Mouse (Mus musculus) limb, embryonic 13.5 days (tissue): ENCODE data around the gene Cradd. TPM values are rescaled to one million over a fixed set of nuclear protein-coding genes. Genes with fewer than 3 reads are reported as not detected.

ENCODE experiments used
- ATAC-seq: fragments of 200-750 bp; cut with Nextera tagmentation; 2 replicates; pipeline ENCODE4 v1.8.0; 2017; ENCODE audit warnings: low read depth, moderate number of reproducible peaks, moderate TSS enrichment; ENCODE audit not compliant: low FRiP score
- H3K27ac ChIP-seq: fragments of 300-500 bp; sonication (generic); 2 replicates; pipeline ENCODE4 v1.5.1; 2015; ENCODE audit warnings: inconsistent platforms, mild to moderate bottlenecking, moderate library complexity
- H3K27me3 ChIP-seq: fragments of 300-500 bp; sonication (generic); 2 replicates; pipeline ENCODE4 v1.6.1; 2015; ENCODE audit warnings: mild to moderate bottlenecking, inconsistent platforms
- H3K36me3 ChIP-seq: fragments of 300-500 bp; sonication (generic); 2 replicates; pipeline ENCODE4 v1.6.1; 2015; ENCODE audit warnings: inconsistent platforms, mild to moderate bottlenecking, moderate library complexity
- H3K4me1 ChIP-seq: fragments of 300-500 bp; sonication (generic); 2 replicates; pipeline ENCODE4 v1.6.1; 2015; ENCODE audit warnings: inconsistent platforms
- H3K4me2 ChIP-seq: fragments of 300-500 bp; sonication (generic); replicated peaks from 2 replicates; pipeline ENCODE4 v1.6.1; 2015; ENCODE audit warnings: inconsistent platforms, mild to moderate bottlenecking, moderate library complexity
- H3K4me3 ChIP-seq: fragments of 300-500 bp; sonication (generic); 2 replicates; pipeline ENCODE4 v1.5.1; 2015; ENCODE audit warnings: moderate library complexity, mild to moderate bottlenecking, inconsistent platforms
- H3K9ac ChIP-seq: fragments of 300-500 bp; sonication (generic); 2 replicates; pipeline ENCODE4 v1.6.1; 2015; ENCODE audit warnings: mild to moderate bottlenecking, inconsistent platforms
- H3K9me3 ChIP-seq: fragments of 300-500 bp; sonication (generic); 2 replicates; pipeline ENCODE4 v1.6.1; 2016; ENCODE audit warnings: inconsistent platforms
- WGBS: fragments of 180-500 bp; shearing (Covaris S2); methylation state at CpG from one replicate; pipeline ENCODE4 v1.1.7; 2015; 5-methylcytosine and 5-hydroxymethylcytosine counted together
- polyA plus RNA-seq: library from polyadenylated mRNA; unstranded; fragments of >200 nt; fragmentation: Nextera tagmentation; extraction: Ambion mirVana; gene quantifications from 2 replicates; pipeline ENCODE4 v1.2.1, GENCODE M21; 2015

The Cradd gene
- polyA plus RNA-seq, 1 experiment from 2014 or later, result 11.4 TPM

DNA sequence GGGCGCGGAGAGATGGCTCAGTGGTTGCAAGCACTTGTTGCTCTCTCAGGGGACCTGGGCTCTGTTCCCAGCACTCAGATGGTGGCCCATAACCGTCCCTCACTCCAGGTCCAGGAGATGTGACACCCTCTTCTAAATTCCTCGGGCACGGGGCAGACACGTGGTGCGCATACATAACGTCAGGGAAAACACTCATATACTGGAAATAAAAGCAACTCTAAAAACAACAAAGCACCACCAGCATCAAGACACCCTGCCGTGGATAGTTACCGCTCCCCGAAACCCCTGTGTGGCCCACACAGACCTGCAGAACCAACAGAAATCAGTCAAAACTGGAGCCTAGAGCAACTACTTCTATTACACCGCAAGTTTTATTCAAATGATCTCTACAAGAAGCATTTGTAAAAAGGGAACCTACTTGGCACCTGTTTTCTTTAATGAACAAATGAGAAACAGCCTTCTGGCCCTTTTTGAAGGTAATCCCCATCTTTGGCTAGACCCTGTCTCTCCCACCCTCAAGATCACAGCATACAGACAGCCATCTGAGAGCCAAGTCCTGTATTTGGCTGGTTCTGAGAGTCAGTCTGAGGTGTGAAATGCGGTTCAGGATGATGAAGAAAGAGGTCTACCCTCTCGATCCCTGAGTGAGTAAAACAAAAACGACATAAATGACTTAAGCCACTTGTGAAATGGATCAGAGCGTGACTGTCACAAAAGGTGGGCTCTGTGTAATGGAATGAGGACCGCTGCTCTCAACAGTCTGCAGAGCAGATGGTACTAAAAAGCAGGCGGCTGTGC is 24.7 kb downstream of the Cradd start:
- no peak overlapping the region for H3K9ac ChIP-seq
- ATAC-seq, result no peak
- H3K4me1 ChIP-seq, result peaks cover 27% of the 10 kb centered on the region
- no peak overlapping the region for H3K4me2 ChIP-seq
- H3K9me3 ChIP-seq, result no peaks in the 10 kb centered on the region
- H3K36me3 ChIP-seq, result no peaks in the 10 kb centered on the region
- no peak overlapping the region for H3K4me3 ChIP-seq
- 77% methylated on average over 18 of the region's 18 CpGs for WGBS
- no peaks in the 10 kb centered on the region for H3K27me3 ChIP-seq
- no peak overlapping the region for H3K27ac ChIP-seq

DNA sequence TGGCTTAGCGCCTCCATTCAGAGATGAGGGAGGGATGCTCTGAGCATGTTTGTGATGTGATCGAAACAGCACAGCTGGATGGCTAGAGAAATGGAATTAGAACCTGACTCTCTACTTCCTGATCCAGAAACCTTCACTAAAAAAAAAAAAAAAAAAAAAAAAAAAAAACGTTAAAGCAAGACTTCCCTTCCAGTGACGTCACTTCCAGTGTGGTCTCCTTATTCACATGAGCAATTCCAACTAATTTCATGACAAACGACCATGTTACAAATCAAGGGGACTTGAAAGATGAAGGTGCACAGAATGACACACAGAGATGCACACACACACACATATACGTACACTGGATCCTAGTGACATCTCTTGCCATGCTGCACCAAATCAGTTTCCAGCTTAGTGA is 25.4 kb downstream of the Cradd start:
- H3K4me3 ChIP-seq, result no peak overlapping the region
- 77% methylated on average over 6 of the region's 6 CpGs for WGBS
- H3K9ac ChIP-seq, result no peak overlapping the region

DNA sequence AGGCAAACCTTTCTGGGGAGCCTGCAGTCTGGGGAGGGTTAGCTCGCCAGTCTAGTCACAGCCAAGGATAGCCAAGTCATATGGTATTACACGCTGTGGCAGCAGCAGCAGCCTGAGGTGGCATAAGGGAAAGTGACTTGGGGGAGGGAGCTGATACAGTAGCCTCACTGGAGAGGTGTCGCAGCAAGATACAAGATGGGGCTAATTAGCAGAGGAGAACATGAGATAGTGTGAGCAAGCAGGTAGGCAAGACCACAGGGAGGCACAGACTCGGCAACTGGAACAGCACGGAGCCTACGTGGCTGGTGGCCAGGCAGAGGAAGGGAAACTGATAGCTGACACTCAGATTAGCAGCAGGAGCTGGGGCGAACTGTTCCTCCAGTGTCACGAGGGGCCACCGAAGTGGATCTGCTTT is 26.2 kb downstream of the Cradd start:
- Histone ChIP-seq H3K4me3 (no peak overlapping the region), H3K4me1 (peaks cover 23% of the 10 kb centered on the region), H3K9ac (no peak overlapping the region), H3K9me3 (no peaks in the 10 kb centered on the region), H3K27ac (no peak overlapping the region), H3K4me2 (no peak overlapping the region), H3K27me3 (no peaks in the 10 kb centered on the region), H3K36me3 (no peaks in the 10 kb centered on the region)
- ATAC-seq, result no peak
- 65% methylated on average over 9 of the region's 9 CpGs for WGBS

More for the DNA sequence above, 25.4 kb downstream of the Cradd start:
- Histone ChIP-seq H3K27me3 (no peaks in the 10 kb centered on the region), H3K9me3 (no peaks in the 10 kb centered on the region), H3K36me3 (no peaks in the 10 kb centered on the region), H3K4me2 (no peak overlapping the region), H3K27ac (no peak overlapping the region), H3K4me1 (peaks cover 23% of the 10 kb centered on the region)
- no peak for ATAC-seq

DNA sequence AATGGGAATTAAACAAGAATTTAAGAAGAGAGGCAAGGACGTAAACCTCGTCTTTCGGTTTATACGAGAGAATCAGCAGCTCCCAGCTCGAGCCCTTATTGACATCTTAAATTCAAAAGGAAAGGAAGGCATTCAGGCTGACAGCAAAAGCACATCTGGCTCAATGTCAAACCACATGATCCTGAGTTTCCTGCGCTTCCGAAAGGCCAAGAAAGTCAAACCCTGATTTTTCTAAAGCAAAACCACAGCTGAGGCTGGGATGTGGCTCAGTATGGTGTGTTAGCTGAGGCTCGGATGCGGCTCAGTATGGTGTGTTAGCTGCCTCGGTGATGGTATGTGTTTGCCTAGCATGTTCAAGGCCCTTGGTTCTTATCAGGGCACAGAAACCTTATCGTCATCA is 26.9 kb downstream of the Cradd start:
- no peaks in the 10 kb centered on the region for H3K9me3 ChIP-seq
- no peaks in the 10 kb centered on the region for H3K36me3 ChIP-seq
- 60% methylated on average over 11 of the region's 11 CpGs for WGBS
- no peaks in the 10 kb centered on the region for H3K27me3 ChIP-seq
- H3K9ac ChIP-seq, result no peak overlapping the region
- H3K4me1 ChIP-seq, result peaks cover 18% of the 10 kb centered on the region
- no peak for ATAC-seq
- no peak overlapping the region for H3K4me3 ChIP-seq
- H3K27ac ChIP-seq, result 0 out of 2 replicates have a peak overlapping the region, but pooled peaks have one; percentile 6
- no peak overlapping the region for H3K4me2 ChIP-seq

DNA sequence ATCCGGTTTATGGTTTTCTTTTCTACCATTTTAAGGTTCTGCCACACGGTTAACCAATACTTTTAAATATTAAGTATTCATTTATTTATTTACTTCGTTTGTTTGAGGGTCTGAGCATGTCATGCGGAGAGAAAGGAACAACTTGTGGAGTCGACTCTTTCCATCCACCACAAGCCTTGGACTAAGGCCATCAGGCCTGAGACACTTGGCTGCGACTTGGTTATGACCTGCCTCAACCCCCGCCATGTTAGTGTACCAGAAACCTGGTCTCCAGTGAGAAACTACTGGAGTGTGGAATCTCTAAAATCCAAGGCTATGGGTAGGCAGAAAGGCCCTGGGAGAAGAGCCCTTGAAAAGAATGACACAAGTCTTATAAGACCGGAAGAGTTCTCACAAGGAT is 30.7 kb downstream of the Cradd start:
- ATAC-seq, result no peak
- no peaks in the 10 kb centered on the region for H3K9me3 ChIP-seq
- 92% methylated on average over 8 of the region's 8 CpGs for WGBS
- H3K4me3 ChIP-seq, result no peak overlapping the region
- no peak overlapping the region for H3K27ac ChIP-seq
- H3K27me3 ChIP-seq, result no peaks in the 10 kb centered on the region
- no peaks in the 10 kb centered on the region for H3K36me3 ChIP-seq
- H3K9ac ChIP-seq, result no peak overlapping the region
- no peak overlapping the region for H3K4me2 ChIP-seq
- peaks cover 12% of the 10 kb centered on the region for H3K4me1 ChIP-seq

DNA sequence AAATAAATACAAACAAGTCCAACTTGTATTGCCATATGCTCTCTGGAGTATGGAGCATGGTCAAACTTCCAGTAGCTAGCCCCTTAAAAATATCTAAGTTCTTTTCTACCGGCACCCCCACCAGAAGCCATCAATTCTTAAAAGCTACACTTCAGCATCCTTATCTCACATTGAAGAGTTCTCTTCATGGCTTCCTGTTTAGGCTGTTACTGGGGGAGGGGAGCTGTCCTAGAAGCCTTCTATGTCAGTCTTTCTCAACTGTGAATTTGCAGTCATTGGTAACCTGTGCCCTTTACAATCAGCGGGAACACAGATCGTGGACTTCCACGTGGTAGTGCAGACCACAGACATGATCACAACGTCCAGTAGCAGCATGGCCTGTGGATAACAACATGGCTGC is 31.7 kb downstream of the Cradd start:
- Histone ChIP-seq H3K4me1 (peaks cover 4% of the 10 kb centered on the region), H3K4me2 (no peak overlapping the region), H3K4me3 (no peak overlapping the region), H3K27ac (no peak overlapping the region), H3K36me3 (no peaks in the 10 kb centered on the region), H3K27me3 (no peaks in the 10 kb centered on the region), H3K9ac (no peak overlapping the region), H3K9me3 (no peaks in the 10 kb centered on the region)
- no peak for ATAC-seq
- 85% methylated on average over 5 of the region's 5 CpGs for WGBS

DNA sequence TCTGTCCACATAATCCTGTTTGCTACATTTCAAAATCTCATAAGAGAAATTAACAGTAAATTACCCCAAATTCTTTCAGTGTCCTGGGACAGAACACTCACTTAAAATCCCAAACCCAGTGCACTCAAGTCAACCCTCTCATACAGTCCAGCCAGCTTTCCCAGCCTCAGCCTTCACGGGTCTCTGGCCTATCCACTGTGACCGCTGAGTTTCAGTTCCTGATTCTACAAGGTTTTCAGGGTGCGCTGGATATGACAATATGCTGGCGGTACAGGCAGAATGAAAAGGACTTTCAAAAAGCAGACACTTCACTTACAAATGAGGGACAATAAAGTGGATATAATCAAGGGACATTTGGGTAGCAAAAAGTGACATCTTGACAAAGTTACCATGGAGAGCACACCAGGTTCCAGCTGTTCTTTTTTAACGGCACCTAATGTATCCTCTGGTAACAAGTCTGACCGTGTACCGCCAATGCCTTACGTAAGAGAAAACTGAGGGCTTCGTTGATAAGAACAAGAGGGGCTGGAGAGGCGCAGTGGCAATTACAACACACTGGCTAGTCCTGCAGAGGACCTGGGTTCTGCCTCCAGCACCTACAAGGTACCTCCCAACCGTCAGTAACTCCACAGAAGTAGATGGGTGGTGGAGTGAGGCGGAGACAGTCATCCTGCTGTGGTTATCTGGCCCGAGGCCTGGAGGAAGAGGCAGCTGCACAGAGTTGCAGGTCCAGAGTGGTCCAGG is 32.6 kb downstream of the Cradd start:
- 80% methylated on average over 13 of the region's 13 CpGs for WGBS
- H3K9ac ChIP-seq, result no peak overlapping the region
- ATAC-seq, result no peak
- no peaks in the 10 kb centered on the region for H3K9me3 ChIP-seq
- H3K4me1 ChIP-seq, result no peaks in the 10 kb centered on the region
- H3K36me3 ChIP-seq, result no peaks in the 10 kb centered on the region
- no peak overlapping the region for H3K4me3 ChIP-seq
- no peaks in the 10 kb centered on the region for H3K27me3 ChIP-seq
- H3K27ac ChIP-seq, result no peak overlapping the region
- H3K4me2 ChIP-seq, result no peak overlapping the region

DNA sequence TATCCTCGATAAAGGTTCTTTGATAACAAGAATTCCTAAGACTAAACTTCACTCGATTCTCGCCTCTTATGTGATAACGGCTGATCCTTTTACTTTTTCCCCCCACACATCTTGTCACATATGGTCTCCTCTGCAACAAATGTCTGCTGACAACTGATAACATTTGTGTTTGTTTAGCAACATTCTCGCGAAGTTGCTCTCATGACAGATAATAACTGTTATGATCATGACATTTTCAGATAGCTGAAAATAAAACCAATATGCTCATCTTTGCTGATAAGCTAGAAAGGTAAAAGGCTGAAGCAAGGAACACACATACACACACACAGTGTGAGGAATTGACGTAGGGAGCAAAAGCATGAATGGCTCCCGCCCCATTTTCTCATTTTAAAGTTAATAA is 34.1 kb downstream of the Cradd start:
- no peaks in the 10 kb centered on the region for H3K36me3 ChIP-seq
- no peaks in the 10 kb centered on the region for H3K27me3 ChIP-seq
- H3K4me3 ChIP-seq, result no peak overlapping the region
- H3K9me3 ChIP-seq, result no peaks in the 10 kb centered on the region
- ATAC-seq, result no peak
- no peaks in the 10 kb centered on the region for H3K4me1 ChIP-seq
- H3K4me2 ChIP-seq, result no peak overlapping the region
- 78% methylated on average over 8 of the region's 8 CpGs for WGBS
- no peak overlapping the region for H3K9ac ChIP-seq
- no peak overlapping the region for H3K27ac ChIP-seq

DNA sequence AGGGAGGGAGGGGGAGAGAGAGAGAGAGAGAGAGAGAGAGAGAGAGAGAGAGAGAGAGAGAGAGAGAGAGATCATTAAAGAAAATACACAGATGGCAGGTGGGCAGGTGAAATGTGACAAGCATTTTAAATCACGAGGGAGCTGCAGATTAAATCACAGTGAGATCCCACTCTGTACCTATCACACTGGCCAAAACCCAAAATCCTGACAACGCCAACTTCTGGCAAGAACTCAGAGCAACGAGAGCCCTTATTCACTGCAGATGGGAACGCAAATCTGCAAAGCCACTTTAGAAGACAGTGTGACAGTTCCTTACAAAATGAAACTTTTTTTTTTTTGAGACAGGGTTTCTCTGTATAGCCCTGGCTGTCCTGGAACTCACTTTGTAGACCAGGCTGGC is 35.7 kb downstream of the Cradd start:
- Histone ChIP-seq H3K9me3 (no peaks in the 10 kb centered on the region), H3K9ac (no peak overlapping the region), H3K4me1 (no peaks in the 10 kb centered on the region), H3K27me3 (no peaks in the 10 kb centered on the region), H3K36me3 (no peaks in the 10 kb centered on the region), H3K4me2 (no peak overlapping the region), H3K27ac (no peak overlapping the region), H3K4me3 (no peak overlapping the region)
- 73% methylated on average over 4 of the region's 4 CpGs for WGBS
- no peak for ATAC-seq

DNA sequence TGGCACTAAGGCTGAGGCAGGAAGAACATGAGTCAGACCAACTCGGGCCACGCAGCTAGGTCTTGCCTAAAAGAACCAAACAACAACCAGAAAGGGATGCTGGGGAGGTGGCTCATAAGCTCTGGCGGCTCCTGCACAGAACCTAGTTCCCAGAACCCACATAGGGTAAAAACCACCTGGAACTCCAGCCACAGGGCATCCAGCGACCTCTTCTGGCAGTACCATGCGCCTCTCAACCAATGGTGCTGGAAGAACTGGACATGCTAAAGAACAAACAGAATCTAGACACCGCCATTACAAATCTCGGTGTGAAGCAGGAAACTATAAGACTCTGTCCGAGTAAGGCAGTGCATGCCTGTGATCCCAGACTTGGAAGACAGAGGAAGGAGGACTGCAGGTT is 36.6 kb downstream of the Cradd start:
- Histone ChIP-seq H3K27ac (no peak overlapping the region), H3K9me3 (no peaks in the 10 kb centered on the region), H3K9ac (no peak overlapping the region), H3K4me3 (no peak overlapping the region), H3K27me3 (no peaks in the 10 kb centered on the region), H3K4me1 (peaks cover 3% of the 10 kb centered on the region; the same call in 1 of the 2 replicates), H3K36me3 (no peaks in the 10 kb centered on the region), H3K4me2 (no peak overlapping the region)
- WGBS, result 87% methylated on average over 8 of the region's 8 CpGs
- ATAC-seq, result no peak

DNA sequence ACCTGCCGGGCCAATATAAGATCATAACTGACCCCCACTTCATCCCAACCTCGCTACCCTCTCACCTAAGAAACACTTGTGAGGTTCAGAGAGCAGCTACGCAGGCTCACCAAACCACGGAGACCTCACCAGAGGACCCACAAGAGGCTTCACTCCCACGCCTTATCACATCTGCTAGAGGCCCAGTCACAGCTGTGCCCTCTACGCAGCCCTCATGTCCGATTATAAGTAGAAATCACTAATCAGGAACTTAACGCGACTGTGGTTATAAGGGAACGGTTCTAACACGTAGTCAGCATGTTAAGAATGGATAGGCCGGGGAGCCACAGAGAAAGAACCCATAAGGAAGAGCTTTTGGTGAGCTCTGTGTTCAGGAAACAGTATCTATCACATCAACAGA is 40.5 kb downstream of the Cradd start:
- Histone ChIP-seq H3K9me3 (no peaks in the 10 kb centered on the region), H3K27ac (no peak overlapping the region), H3K9ac (no peak overlapping the region), H3K27me3 (no peaks in the 10 kb centered on the region), H3K4me2 (no peak overlapping the region), H3K4me3 (no peak overlapping the region), H3K36me3 (no peaks in the 10 kb centered on the region), H3K4me1 (peaks cover 8% of the 10 kb centered on the region; the same call in 1 of the 2 replicates)
- 89% methylated on average over 12 of the region's 12 CpGs for WGBS
- no peak for ATAC-seq

DNA sequence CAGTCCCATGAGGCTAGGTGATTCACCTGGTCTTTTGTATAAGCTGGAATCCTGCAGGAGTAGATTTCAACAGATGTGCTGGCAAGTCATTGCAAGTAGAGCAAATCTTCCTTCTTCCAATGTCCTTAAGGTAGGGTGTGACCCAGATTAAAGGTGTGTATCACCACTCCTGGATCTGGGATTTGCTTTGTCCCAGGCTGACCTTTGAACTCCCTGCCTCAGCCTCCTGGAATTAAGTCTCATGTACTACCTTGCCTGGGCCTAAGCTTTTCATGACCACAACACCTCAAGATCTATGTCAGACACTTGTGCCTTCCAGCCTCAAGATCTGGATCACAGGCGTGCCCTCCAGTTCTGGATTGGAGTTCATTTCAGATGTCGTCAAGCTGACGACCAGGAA is 41.9 kb downstream of the Cradd start:
- Histone ChIP-seq H3K9ac (no peak overlapping the region), H3K27me3 (no peaks in the 10 kb centered on the region), H3K36me3 (no peaks in the 10 kb centered on the region), H3K9me3 (no peaks in the 10 kb centered on the region), H3K4me2 (no peak overlapping the region), H3K27ac (no peak overlapping the region), H3K4me1 (peaks cover 8% of the 10 kb centered on the region; the same call in 1 of the 2 replicates), H3K4me3 (no peak overlapping the region)
- 83% methylated on average over 3 of the region's 3 CpGs for WGBS
- no peak for ATAC-seq
